Mouse (Mus musculus): ENCODE measurements around the gene Flot1.
A peak's percentile ranks its signal among the peaks of the same experiment; 100 is the strongest.

GRCm38 (mm10) chr17:35841076-35841950, 18.3 kb downstream of the Flot1 start, which contains the start of gene Mdc1:
- TF ChIP-seq CTCF (IDR thresholded peaks at IDR 0.05; ENCODE audit: control insufficient read depth, insufficient read depth, insufficient replicate concordance, low read depth, low read length), result no peak
- TF ChIP-seq POLR2A (IDR thresholded peaks at IDR 0.05; ENCODE audit: control insufficient read depth, low read depth, low read length), result peak; percentile 77

All from testis, adult 2 months (tissue).